Mouse (Mus musculus): ENCODE measurements around the gene Dpf3. TPM values are rescaled to one million over a fixed set of nuclear protein-coding genes. Genes with fewer than 3 reads are reported as not detected.

Dpf3 gene
- polyA plus RNA-seq, 1 experiment from 2014 or later, result 7.8 TPM

DNA sequence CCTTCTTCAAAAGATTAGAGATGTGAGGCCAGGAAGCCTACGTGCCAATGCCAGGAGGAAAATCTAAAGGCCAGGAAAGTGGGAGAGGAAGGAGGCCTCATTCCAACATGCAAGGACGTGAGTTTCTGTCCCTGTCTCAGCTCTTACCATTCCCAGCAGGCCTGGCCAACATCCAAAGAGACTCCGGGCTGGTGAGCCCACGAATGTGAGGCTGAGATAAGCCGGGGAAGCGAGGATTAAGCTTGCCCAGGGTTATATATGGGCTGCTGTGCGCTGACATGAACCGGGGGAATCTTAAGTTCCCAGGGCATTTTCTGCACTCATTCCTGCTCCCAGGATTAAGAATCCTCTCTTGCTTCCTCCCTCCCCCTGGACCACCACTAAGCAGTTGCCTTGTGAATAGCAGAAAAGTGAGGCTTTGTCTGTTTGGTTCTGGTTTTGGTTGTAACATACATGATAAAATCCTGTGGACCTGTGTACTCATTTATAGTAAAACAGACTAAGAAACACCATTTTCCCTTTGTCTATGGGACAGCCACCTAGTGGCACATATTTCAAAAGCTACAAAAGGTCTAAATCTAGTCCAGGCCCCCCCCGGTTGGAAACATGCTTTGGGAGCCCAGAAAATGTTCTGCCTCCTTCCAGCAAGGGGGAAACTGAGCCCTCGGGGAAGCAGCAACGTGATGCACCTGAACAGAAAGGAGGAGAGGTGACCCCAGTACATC, 62.6 kb downstream of the Dpf3 start:
- H3K27ac ChIP-seq, result no peak overlapping the region
- H3K4me2 ChIP-seq (ENCODE audit: low read length), result no peak overlapping the region

DNA sequence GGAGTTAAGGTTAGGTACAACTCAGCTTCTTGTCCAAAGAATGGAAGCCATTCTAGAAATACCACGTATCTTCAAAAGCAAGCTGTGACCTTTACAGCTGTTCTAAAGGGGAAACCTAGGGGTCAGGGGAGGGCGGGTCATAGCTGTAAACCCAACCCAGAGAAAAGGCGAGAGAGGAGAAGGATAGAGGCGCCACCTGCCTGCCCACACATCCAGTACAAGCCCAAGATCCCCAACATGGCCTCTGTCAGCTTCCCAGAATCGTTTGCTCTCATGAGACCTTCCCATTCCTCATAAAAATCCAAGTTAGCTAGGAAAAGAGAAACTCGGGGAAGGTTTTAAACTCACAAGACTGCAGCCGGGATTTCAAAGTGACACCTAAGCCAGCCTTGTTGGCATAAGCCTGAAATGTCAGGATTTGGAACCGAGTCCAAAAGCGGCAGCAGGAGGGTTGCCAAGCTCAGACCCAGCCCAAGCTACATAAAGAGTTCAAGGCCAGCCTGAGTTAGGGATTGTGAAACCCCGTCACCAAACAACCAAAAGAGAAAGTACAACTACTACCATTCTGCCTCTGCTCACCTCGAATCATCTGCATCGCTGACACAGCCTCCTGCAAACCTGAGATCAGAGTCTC, 63.3 kb downstream of the Dpf3 start:
- Histone ChIP-seq H3K4me2 (ENCODE audit: low read length) (no peak overlapping the region), H3K9me3 (replicated peaks; ENCODE audit: low read length) (no peaks in the 10 kb centered on the region), H3K36me3 (ENCODE audit: insufficient read depth, low read length) (no peaks in the 10 kb centered on the region), H3K9ac (ENCODE audit: low read depth, low read length) (no peak overlapping the region), H3K4me1 (replicated peaks; ENCODE audit: insufficient read depth, low read length) (0 out of 2 replicates have a peak, but pooled peaks cover 3% of the 10 kb centered on the region), H3K4me3 (replicated peaks; ENCODE audit: low read depth, low read length) (no peak overlapping the region), H3K27ac (no peak overlapping the region), H3K27me3 (ENCODE audit: insufficient read depth, low read length) (no peaks in the 10 kb centered on the region)
- ATAC-seq (replicated peaks; ENCODE audit: low FRiP score, low read depth), result no peak
- peak; percentile 8; the same call in 1 of the 2 replicates for TF ChIP-seq CTCF (IDR thresholded peaks at IDR 0.05; ENCODE audit: low read depth)
- 72% methylated on average over 12 of the region's 12 CpGs for WGBS
- DNase-seq (ENCODE audit: low spot score), result no peak

More for the DNA sequence above, 62.6 kb downstream of the Dpf3 start:
- Histone ChIP-seq H3K9me3 (replicated peaks; ENCODE audit: low read length) (no peaks in the 10 kb centered on the region), H3K9ac (ENCODE audit: low read depth, low read length) (no peak overlapping the region), H3K27me3 (ENCODE audit: insufficient read depth, low read length) (no peaks in the 10 kb centered on the region), H3K4me3 (replicated peaks; ENCODE audit: low read depth, low read length) (no peak overlapping the region), H3K36me3 (ENCODE audit: insufficient read depth, low read length) (no peaks in the 10 kb centered on the region), H3K4me1 (replicated peaks; ENCODE audit: insufficient read depth, low read length) (0 out of 2 replicates have a peak, but pooled peaks cover 3% of the 10 kb centered on the region)
- peak; percentile 17; the same call in 1 of the 2 replicates for TF ChIP-seq CTCF (IDR thresholded peaks at IDR 0.05; ENCODE audit: low read depth)
- ATAC-seq (replicated peaks; ENCODE audit: low FRiP score, low read depth), result no peak
- DNase-seq (ENCODE audit: low spot score), result peak; percentile 42
- 60% methylated on average over 11 of the region's 11 CpGs for WGBS

DNA sequence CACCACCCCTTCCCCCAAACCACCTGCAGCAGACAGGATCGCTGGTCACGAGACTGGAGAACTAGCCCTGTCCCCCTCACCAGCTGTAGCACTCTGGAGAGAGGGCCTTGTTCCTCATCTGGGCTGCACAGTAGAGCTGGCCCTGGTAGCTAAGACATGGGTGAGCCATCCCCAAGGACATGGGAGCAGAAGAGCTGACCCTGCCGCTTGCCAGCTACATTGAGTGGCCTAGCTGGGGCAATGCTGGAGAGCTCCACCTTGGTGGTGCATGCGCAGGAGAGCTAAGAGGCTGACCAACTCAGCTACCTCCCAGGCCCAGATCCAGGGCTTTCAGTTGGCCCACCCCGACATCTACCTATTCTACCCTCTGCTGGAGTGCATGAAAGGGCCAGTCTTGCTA, 67.2 kb downstream of the Dpf3 start:
- H3K4me3 ChIP-seq (replicated peaks; ENCODE audit: low read depth, low read length), result no peak overlapping the region
- no peak overlapping the region for H3K4me2 ChIP-seq (ENCODE audit: low read length)
- no peaks in the 10 kb centered on the region for H3K36me3 ChIP-seq (ENCODE audit: insufficient read depth, low read length)
- H3K27ac ChIP-seq, result no peak overlapping the region
- H3K9ac ChIP-seq (ENCODE audit: low read depth, low read length), result no peak overlapping the region
- H3K4me1 ChIP-seq (replicated peaks; ENCODE audit: insufficient read depth, low read length), result 0 out of 2 replicates have a peak, but pooled peaks cover under 1% of the 10 kb centered on the region
- H3K27me3 ChIP-seq (ENCODE audit: insufficient read depth, low read length), result no peaks in the 10 kb centered on the region
- DNase-seq (ENCODE audit: low spot score) (no peak), ATAC-seq (replicated peaks; ENCODE audit: low FRiP score, low read depth) (no peak)
- TF ChIP-seq CTCF (IDR thresholded peaks at IDR 0.05; ENCODE audit: low read depth), result no peak
- WGBS, result 87% methylated on average over 5 of the region's 5 CpGs
- H3K9me3 ChIP-seq (replicated peaks; ENCODE audit: low read length), result no peaks in the 10 kb centered on the region

DNA sequence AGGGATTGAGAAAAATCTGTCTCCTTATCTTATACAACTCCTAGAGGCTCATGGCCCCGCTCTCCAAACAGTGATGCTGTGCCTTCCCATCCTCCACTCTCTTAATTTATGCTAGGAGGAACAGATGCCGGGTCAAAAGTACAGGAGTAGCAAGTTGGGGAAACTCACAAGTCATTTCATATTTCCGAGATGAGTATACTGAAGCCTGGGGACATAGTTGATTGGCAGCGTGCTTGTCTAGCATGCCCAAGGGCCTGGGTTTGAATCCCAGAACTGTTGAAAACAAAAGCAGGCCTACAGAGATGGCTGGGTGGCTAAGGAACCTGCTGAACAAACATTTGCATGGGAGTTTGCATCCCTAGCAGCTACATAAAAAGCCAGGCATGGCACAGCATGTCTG, 72.3 kb downstream of the Dpf3 start:
- H3K27me3 ChIP-seq (ENCODE audit: insufficient read depth, low read length), result no peaks in the 10 kb centered on the region
- H3K36me3 ChIP-seq (ENCODE audit: insufficient read depth, low read length), result no peaks in the 10 kb centered on the region
- H3K4me2 ChIP-seq (ENCODE audit: low read length), result no peak overlapping the region
- no peak for DNase-seq (ENCODE audit: low spot score)
- ATAC-seq (replicated peaks; ENCODE audit: low FRiP score, low read depth), result no peak
- H3K4me3 ChIP-seq (replicated peaks; ENCODE audit: low read depth, low read length), result no peak overlapping the region
- no peaks in the 10 kb centered on the region for H3K4me1 ChIP-seq (replicated peaks; ENCODE audit: insufficient read depth, low read length)
- no peaks in the 10 kb centered on the region for H3K9me3 ChIP-seq (replicated peaks; ENCODE audit: low read length)
- no peak overlapping the region for H3K9ac ChIP-seq (ENCODE audit: low read depth, low read length)
- TF ChIP-seq CTCF (IDR thresholded peaks at IDR 0.05; ENCODE audit: low read depth), result no peak
- 70% methylated on average over 4 of the region's 4 CpGs for WGBS
- no peak overlapping the region for H3K27ac ChIP-seq

DNA sequence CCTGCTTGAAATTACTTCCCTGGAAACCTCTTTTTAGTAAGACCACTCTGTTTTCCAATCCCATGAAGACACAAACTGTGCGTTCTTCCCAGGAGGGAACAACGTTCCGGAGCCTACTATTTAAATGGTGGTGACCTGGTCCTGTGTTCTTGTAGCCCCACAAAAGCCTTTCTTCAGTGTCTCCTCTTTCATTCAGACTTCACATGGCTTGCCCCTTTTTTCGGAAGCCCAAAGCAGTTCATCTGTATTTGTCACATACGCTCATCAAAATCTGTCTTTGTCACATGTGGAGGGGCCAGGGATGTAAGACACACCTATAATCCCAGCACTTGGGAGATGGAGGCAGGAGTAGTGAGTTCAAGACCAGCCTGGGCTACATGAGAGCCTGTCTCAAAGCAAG, 73.8 kb downstream of the Dpf3 start:
- no peak overlapping the region for H3K4me2 ChIP-seq (ENCODE audit: low read length)
- H3K9ac ChIP-seq (ENCODE audit: low read depth, low read length), result no peak overlapping the region
- no peaks in the 10 kb centered on the region for H3K9me3 ChIP-seq (replicated peaks; ENCODE audit: low read length)
- H3K4me1 ChIP-seq (replicated peaks; ENCODE audit: insufficient read depth, low read length), result no peaks in the 10 kb centered on the region
- no peaks in the 10 kb centered on the region for H3K36me3 ChIP-seq (ENCODE audit: insufficient read depth, low read length)
- no peaks in the 10 kb centered on the region for H3K27me3 ChIP-seq (ENCODE audit: insufficient read depth, low read length)
- H3K27ac ChIP-seq, result no peak overlapping the region
- TF ChIP-seq CTCF (IDR thresholded peaks at IDR 0.05; ENCODE audit: low read depth), result no peak
- DNase-seq (ENCODE audit: low spot score), result no peak
- 98% methylated on average over 5 of the region's 5 CpGs for WGBS
- ATAC-seq (replicated peaks; ENCODE audit: low FRiP score, low read depth), result no peak
- H3K4me3 ChIP-seq (replicated peaks; ENCODE audit: low read depth, low read length), result no peak overlapping the region

DNA sequence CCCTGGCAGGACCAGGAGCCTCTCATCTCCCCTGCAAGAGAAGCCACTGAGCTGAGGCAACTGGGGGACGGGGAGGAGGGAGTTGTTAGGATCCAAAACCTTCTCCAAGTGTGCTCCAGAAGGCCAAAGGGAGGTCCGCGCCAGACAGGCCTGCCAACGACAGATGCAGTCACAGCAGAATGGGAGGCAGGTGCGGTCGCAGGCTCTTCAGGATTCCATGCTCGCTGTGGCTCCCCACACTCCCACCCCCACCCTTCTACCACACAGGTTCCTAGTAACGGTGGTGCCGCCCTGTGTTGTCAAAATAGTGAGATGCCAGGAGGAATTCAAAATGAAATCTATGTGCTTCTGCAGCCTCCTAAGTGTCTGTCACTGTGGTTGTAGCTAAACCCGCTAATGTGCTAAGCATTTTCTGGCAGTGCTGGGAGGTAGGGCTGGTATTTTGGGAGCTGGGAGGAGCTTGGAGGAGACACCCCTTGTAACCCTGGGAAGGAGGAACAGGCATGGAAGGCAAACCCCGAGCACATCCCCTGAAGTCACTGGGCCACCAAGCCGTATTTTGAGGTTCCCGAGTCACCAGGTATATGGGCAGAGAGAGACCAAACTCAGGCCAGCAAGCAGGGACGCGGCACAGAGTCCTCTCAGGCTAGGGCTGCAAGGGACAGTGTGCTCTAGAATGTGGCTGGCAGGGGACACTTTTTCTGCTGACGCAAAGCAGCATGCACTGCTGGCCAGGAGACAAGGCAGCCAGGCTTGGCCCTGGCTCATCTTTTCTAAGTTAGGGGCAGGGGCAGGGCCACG, 75.6 kb downstream of the Dpf3 start:
- Histone ChIP-seq H3K27me3 (ENCODE audit: insufficient read depth, low read length) (no peaks in the 10 kb centered on the region), H3K27ac (no peak overlapping the region)
- ATAC-seq (replicated peaks; ENCODE audit: low FRiP score, low read depth), result no peak

More for the DNA sequence above, 75.6 kb downstream of the Dpf3 start:
- Histone ChIP-seq H3K4me3 (replicated peaks; ENCODE audit: low read depth, low read length) (no peak overlapping the region), H3K4me1 (replicated peaks; ENCODE audit: insufficient read depth, low read length) (no peaks in the 10 kb centered on the region), H3K36me3 (ENCODE audit: insufficient read depth, low read length) (no peaks in the 10 kb centered on the region), H3K4me2 (ENCODE audit: low read length) (no peak overlapping the region), H3K9me3 (replicated peaks; ENCODE audit: low read length) (no peaks in the 10 kb centered on the region), H3K9ac (ENCODE audit: low read depth, low read length) (no peak overlapping the region)
- TF ChIP-seq CTCF (IDR thresholded peaks at IDR 0.05; ENCODE audit: low read depth), result no peak
- DNase-seq (ENCODE audit: low spot score), result no peak
- WGBS, result 63% methylated on average over 17 of the region's 17 CpGs
